Mouse (Mus musculus) liver, embryonic 13.5 days (tissue): ENCODE measurements around the gene Stra6l. TPM values are rescaled to one million over a fixed set of nuclear protein-coding genes. Genes with fewer than 3 reads are reported as not detected.

Experiments used
- ATAC-seq: fragments of 200-750 bp; cut with Nextera tagmentation; 2 replicates; pipeline ENCODE4 v1.8.0; 2017; ENCODE audit warnings: low read depth, mild to moderate bottlenecking, moderate number of reproducible peaks, moderate library complexity
- DNase-seq: peaks from one replicate; pipeline ENCODE4 v3.0.0; 2022
- H3K27ac ChIP-seq: fragments of 300-500 bp; sonication (generic); 2 replicates; pipeline ENCODE4 v1.5.1; 2015; ENCODE audit warnings: moderate library complexity, mild to moderate bottlenecking, inconsistent platforms
- H3K27me3 ChIP-seq: fragments of 300-500 bp; sonication (generic); 2 replicates; pipeline ENCODE4 v1.6.1; 2015; ENCODE audit warnings: mild to moderate bottlenecking, inconsistent platforms
- H3K36me3 ChIP-seq: fragments of 300-500 bp; sonication (generic); 2 replicates; pipeline ENCODE4 v1.6.1; 2015; ENCODE audit warnings: mild to moderate bottlenecking, inconsistent platforms
- H3K4me1 ChIP-seq: fragments of 300-500 bp; sonication (generic); replicated peaks from 2 replicates; pipeline ENCODE4 v1.6.1; 2015; ENCODE audit warnings: inconsistent platforms
- H3K4me2 ChIP-seq: fragments of 300-500 bp; sonication (generic); 2 replicates; pipeline ENCODE4 v1.6.1; 2015; ENCODE audit warnings: inconsistent platforms, mild to moderate bottlenecking, moderate library complexity
- H3K4me3 ChIP-seq: fragments of 300-500 bp; sonication (generic); replicated peaks from 2 replicates; pipeline ENCODE4 v1.5.1; 2015; ENCODE audit warnings: mild to moderate bottlenecking, inconsistent platforms
- H3K9ac ChIP-seq: fragments of 300-500 bp; sonication (generic); 2 replicates; pipeline ENCODE4 v1.6.1; 2015; ENCODE audit warnings: mild to moderate bottlenecking, inconsistent platforms
- H3K9me3 ChIP-seq: fragments of 300-500 bp; sonication (generic); replicated peaks from 2 replicates; pipeline ENCODE4 v1.6.1; 2016; ENCODE audit warnings: inconsistent platforms
- WGBS: fragments of 180-500 bp; shearing (Covaris S2); methylation state at CpG from one replicate; pipeline ENCODE4 v1.1.7; 2015; ENCODE audit not compliant: insufficient replicate concordance; 5-methylcytosine and 5-hydroxymethylcytosine counted together
- polyA plus RNA-seq: library from polyadenylated mRNA; unstranded; fragments of >200 nt; fragmentation: Nextera tagmentation; extraction: Ambion mirVana; gene quantifications from 2 replicates; pipeline ENCODE4 v1.2.1, GENCODE M21; 2015

Stra6l gene
- polyA plus RNA-seq, 1 experiment from 2014 or later, result 2.9 TPM

GRCm38 (mm10) chr4:45848825-45849156 is 327 bp downstream of the Stra6l start:
- Histone ChIP-seq H3K4me3 (peak overlapping the region; percentile 33), H3K36me3 (no peaks in the 10 kb centered on the region), H3K9ac (no peak overlapping the region), H3K4me1 (no peaks in the 10 kb centered on the region), H3K4me2 (peak overlapping the region; percentile 28; the same call in 1 of the 2 replicates), H3K9me3 (no peaks in the 10 kb centered on the region), H3K27me3 (peaks cover 9% of the 10 kb centered on the region; the same call in 1 of the 2 replicates), H3K27ac (peak overlapping the region; percentile 51; the same call in 1 of the 2 replicates)
- ATAC-seq (0 out of 2 replicates have a peak, but pooled peaks have one; percentile 32), DNase-seq (no peak)
- 24% methylated on average over 10 of the region's 10 CpGs for WGBS

GRCm38 (mm10) chr4:45849419-45849818 is 955 bp downstream of the Stra6l start:
- H3K36me3 ChIP-seq, result no peaks in the 10 kb centered on the region
- no peaks in the 10 kb centered on the region for H3K4me1 ChIP-seq
- DNase-seq, result no peak
- no peak overlapping the region for H3K9ac ChIP-seq
- 0 out of 2 replicates have a peak overlapping the region, but pooled peaks have one; percentile 18 for H3K27ac ChIP-seq
- H3K4me3 ChIP-seq, result peak overlapping the region; percentile 33
- no peak for ATAC-seq
- WGBS, result 19% methylated on average over 1 of the region's 1 CpGs
- no peaks in the 10 kb centered on the region for H3K9me3 ChIP-seq
- H3K4me2 ChIP-seq, result peak overlapping the region; percentile 28
- peaks cover 9% of the 10 kb centered on the region; the same call in 1 of the 2 replicates for H3K27me3 ChIP-seq

- Histone ChIP-seq H3K4me3 (no peak overlapping the region), H3K27ac (no peak overlapping the region), H3K36me3 (no peaks in the 10 kb centered on the region), H3K9ac (no peak overlapping the region), H3K27me3 (peaks cover 9% of the 10 kb centered on the region; the same call in 1 of the 2 replicates), H3K9me3 (no peaks in the 10 kb centered on the region), H3K4me1 (no peaks in the 10 kb centered on the region), H3K4me2 (no peak overlapping the region)
- DNase-seq, result no peak
- WGBS, result 44% methylated on average over 3 of the region's 3 CpGs
- ATAC-seq, result peak; percentile 71
Observed at GRCm38 (mm10) chr4:45851640-45852051, 3.2 kb downstream of the Stra6l start.

GRCm38 (mm10) chr4:45853496-45854246 is 5.2 kb downstream of the Stra6l start:
- H3K4me2 ChIP-seq, result no peak overlapping the region
- peaks cover 6% of the 10 kb centered on the region; the same call in 1 of the 2 replicates for H3K27me3 ChIP-seq
- ATAC-seq (no peak), DNase-seq (no peak)
- no peaks in the 10 kb centered on the region for H3K36me3 ChIP-seq
- no peak overlapping the region for H3K9ac ChIP-seq
- WGBS, result 64% methylated on average over 15 of the region's 15 CpGs
- H3K27ac ChIP-seq, result no peak overlapping the region
- H3K9me3 ChIP-seq, result no peaks in the 10 kb centered on the region
- no peaks in the 10 kb centered on the region for H3K4me1 ChIP-seq
- no peak overlapping the region for H3K4me3 ChIP-seq

- 48% methylated on average over 19 of the region's 19 CpGs for WGBS
- Histone ChIP-seq H3K36me3 (peaks cover 9% of the 10 kb centered on the region; the same call in 1 of the 2 replicates), H3K9ac (no peak overlapping the region), H3K27me3 (no peaks in the 10 kb centered on the region), H3K4me1 (no peaks in the 10 kb centered on the region), H3K4me3 (no peak overlapping the region), H3K9me3 (no peaks in the 10 kb centered on the region), H3K27ac (no peak overlapping the region), H3K4me2 (no peak overlapping the region)
- ATAC-seq (no peak), DNase-seq (peak; percentile 15)
Observed at GRCm38 (mm10) chr4:45855803-45856424, 7.5 kb downstream of the Stra6l start.

- no peaks in the 10 kb centered on the region for H3K9me3 ChIP-seq
- H3K4me1 ChIP-seq, result no peaks in the 10 kb centered on the region
- H3K9ac ChIP-seq, result no peak overlapping the region
- no peaks in the 10 kb centered on the region for H3K27me3 ChIP-seq
- no peak for ATAC-seq
- peaks cover 9% of the 10 kb centered on the region; the same call in 1 of the 2 replicates for H3K36me3 ChIP-seq
- H3K4me2 ChIP-seq, result no peak overlapping the region
- WGBS, result 42% methylated on average over 5 of the region's 5 CpGs
- DNase-seq, result no peak
- no peak overlapping the region for H3K27ac ChIP-seq
- no peak overlapping the region for H3K4me3 ChIP-seq
Observed at GRCm38 (mm10) chr4:45861160-45861559, 12.7 kb downstream of the Stra6l start.

- ATAC-seq, result no peak
- H3K27ac ChIP-seq, result no peak overlapping the region
Observed at GRCm38 (mm10) chr4:45867416-45867815, 19.0 kb downstream of the Stra6l start.

GRCm38 (mm10) chr4:45869021-45869815 is 20.8 kb downstream of the Stra6l start:
- Histone ChIP-seq H3K4me1 (no peaks in the 10 kb centered on the region), H3K36me3 (no peaks in the 10 kb centered on the region; the same call in 1 of the 2 replicates), H3K9me3 (no peaks in the 10 kb centered on the region), H3K4me3 (no peak overlapping the region), H3K27ac (no peak overlapping the region), H3K9ac (no peak overlapping the region), H3K27me3 (0 out of 2 replicates have a peak, but pooled peaks cover 4% of the 10 kb centered on the region), H3K4me2 (no peak overlapping the region)
- ATAC-seq (no peak), DNase-seq (no peak)
- 33% methylated on average over 24 of the region's 24 CpGs for WGBS

More at GRCm38 (mm10) chr4:45867416-45867815, 19.0 kb downstream of the Stra6l start:
- H3K4me2 ChIP-seq, result no peak overlapping the region
- 68% methylated on average over 8 of the region's 8 CpGs for WGBS
- no peaks in the 10 kb centered on the region for H3K4me1 ChIP-seq
- no peak for DNase-seq
- no peaks in the 10 kb centered on the region for H3K9me3 ChIP-seq
- H3K27me3 ChIP-seq, result 0 out of 2 replicates have a peak, but pooled peaks cover 4% of the 10 kb centered on the region
- no peaks in the 10 kb centered on the region for H3K36me3 ChIP-seq
- H3K4me3 ChIP-seq, result no peak overlapping the region
- H3K9ac ChIP-seq, result no peak overlapping the region

GRCm38 (mm10) chr4:45872147-45872546 is 23.7 kb downstream of the Stra6l start:
- 100% methylated on average over 1 of the region's 2 CpGs for WGBS
- H3K4me1 ChIP-seq, result no peaks in the 10 kb centered on the region
- peaks cover 7% of the 10 kb centered on the region; the same call in 1 of the 2 replicates for H3K9me3 ChIP-seq
- ATAC-seq (no peak), DNase-seq (no peak)
- no peak overlapping the region for H3K27ac ChIP-seq
- H3K4me2 ChIP-seq, result no peak overlapping the region
- 0 out of 2 replicates have a peak, but pooled peaks cover 4% of the 10 kb centered on the region for H3K27me3 ChIP-seq
- no peak overlapping the region for H3K4me3 ChIP-seq
- no peak overlapping the region for H3K9ac ChIP-seq
- peaks cover 12% of the 10 kb centered on the region for H3K36me3 ChIP-seq

GRCm38 (mm10) chr4:45878929-45879328 is 30.5 kb downstream of the Stra6l start:
- Histone ChIP-seq H3K4me1 (peaks cover 8% of the 10 kb centered on the region; the same call in 1 of the 2 replicates), H3K9me3 (peaks cover 7% of the 10 kb centered on the region; the same call in 1 of the 2 replicates), H3K27me3 (no peaks in the 10 kb centered on the region), H3K36me3 (peaks cover 12% of the 10 kb centered on the region), H3K27ac (no peak overlapping the region), H3K4me2 (no peak overlapping the region), H3K9ac (no peak overlapping the region), H3K4me3 (no peak overlapping the region)
- no peak for DNase-seq
- ATAC-seq, result no peak
- 43% methylated on average over 5 of the region's 5 CpGs for WGBS

- H3K9me3 ChIP-seq, result no peaks in the 10 kb centered on the region
- no peaks in the 10 kb centered on the region for H3K27me3 ChIP-seq
- ATAC-seq, result no peak
- no peak overlapping the region for H3K4me2 ChIP-seq
- no peak overlapping the region for H3K9ac ChIP-seq
- 49% methylated on average over 9 of the region's 9 CpGs for WGBS
- peaks cover 8% of the 10 kb centered on the region; the same call in 1 of the 2 replicates for H3K4me1 ChIP-seq
- no peak overlapping the region for H3K27ac ChIP-seq
- no peak overlapping the region for H3K4me3 ChIP-seq
- no peak for DNase-seq
- H3K36me3 ChIP-seq, result no peaks in the 10 kb centered on the region
Observed at GRCm38 (mm10) chr4:45882521-45882920, 34.1 kb downstream of the Stra6l start.
